Mouse (Mus musculus): ENCODE results near the gene Pepd. TPM values are rescaled to one million over a fixed set of nuclear protein-coding genes. Genes with fewer than 3 reads are reported as not detected.

Gene Pepd
- polyA plus RNA-seq, 1 experiment from 2014 or later = 58.4 TPM

DNA sequence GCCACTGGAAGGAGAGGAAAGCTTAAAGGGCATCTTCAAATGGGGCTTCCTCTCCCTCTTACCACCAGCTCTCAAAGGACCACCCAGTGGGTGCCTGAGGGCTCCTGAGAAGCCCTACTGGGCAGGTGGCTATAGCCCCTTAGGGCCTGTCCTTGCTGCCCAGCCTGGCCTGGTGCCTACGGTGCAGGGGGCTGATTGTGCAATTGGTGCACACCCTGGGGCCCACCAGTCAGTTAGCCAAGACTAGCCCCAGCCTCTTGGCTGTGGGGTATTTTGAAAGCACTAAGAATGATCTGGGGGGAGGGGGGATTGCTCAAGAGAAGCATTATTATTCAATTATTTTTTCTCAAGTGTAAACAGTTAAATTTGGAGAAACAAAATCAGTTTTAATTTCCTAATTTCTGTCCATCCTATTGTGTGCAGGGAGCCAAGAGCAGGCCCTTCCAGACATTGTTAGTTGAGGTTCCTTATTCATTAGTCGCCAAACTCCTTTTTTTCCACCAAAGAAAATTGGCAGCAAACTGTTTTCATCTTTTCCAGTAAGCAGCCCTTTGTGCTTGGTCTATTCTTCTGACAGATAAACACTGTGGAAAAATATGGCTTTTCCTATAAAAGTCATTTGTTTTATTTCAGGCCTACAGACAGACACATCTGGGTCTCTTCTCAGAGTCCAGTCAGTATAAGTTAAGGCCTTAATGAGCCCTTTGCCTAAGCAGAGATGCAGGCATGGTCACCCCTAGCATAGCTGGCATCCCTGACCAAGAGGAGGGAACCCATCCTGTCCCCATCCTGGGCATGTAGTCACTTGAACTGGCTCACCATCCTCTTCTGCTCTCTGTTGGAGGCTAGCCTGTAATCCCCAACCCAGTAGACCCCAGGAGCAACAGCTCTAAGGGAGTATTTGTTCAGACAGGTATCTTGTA lies 129.4 kb downstream of the Pepd start:
- Histone ChIP-seq H3K27ac (ENCODE audit: low read depth, low read length) (no peak overlapping the region), H3K4me1 (replicated peaks; ENCODE audit: control insufficient read depth, insufficient read depth, low read length) (no peaks in the 10 kb centered on the region), H3K36me3 (ENCODE audit: control insufficient read depth, insufficient read depth, low read length) (peaks cover 6% of the 10 kb centered on the region; the same call in 1 of the 2 replicates), H3K9me3 (ENCODE audit: control insufficient read depth, low read length) (no peaks in the 10 kb centered on the region), H3K4me2 (ENCODE audit: low read depth, low read length, severe bottlenecking) (no peak overlapping the region), H3K27me3 (ENCODE audit: control insufficient read depth, insufficient read depth, low read length) (no peaks in the 10 kb centered on the region), H3K4me3 (ENCODE audit: low read depth, low read length) (no peak overlapping the region), H3K9ac (ENCODE audit: low read length) (no peak overlapping the region)
- DNase-seq (ENCODE audit: low spot score) (no peak), ATAC-seq (replicated peaks; ENCODE audit: low FRiP score) (no peak)
- 66% methylated on average over 2 of the region's 2 CpGs for WGBS

DNA sequence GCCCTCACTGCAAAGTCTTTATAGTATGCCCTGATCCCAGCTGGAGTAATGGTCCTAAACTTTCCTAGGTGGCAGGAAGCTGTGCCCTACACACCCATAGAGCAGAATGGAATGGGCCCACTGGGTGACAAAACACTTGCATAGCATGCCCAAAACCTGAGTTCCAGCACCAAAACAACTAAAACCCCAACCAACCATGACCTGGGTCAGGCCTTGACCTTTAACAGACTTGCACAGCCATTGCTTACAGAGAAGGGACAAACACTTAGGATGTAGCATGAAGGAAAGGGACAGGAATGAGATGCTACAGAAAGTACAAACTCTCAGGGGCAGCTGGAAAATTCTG lies 130.0 kb downstream of the Pepd start:
- Histone ChIP-seq H3K27ac (ENCODE audit: low read depth, low read length) (no peak overlapping the region), H3K27me3 (ENCODE audit: control insufficient read depth, insufficient read depth, low read length) (no peaks in the 10 kb centered on the region), H3K4me2 (ENCODE audit: low read depth, low read length, severe bottlenecking) (no peak overlapping the region), H3K4me3 (ENCODE audit: low read depth, low read length) (no peak overlapping the region), H3K4me1 (replicated peaks; ENCODE audit: control insufficient read depth, insufficient read depth, low read length) (no peaks in the 10 kb centered on the region), H3K9ac (ENCODE audit: low read length) (no peak overlapping the region), H3K36me3 (ENCODE audit: control insufficient read depth, insufficient read depth, low read length) (peaks cover 6% of the 10 kb centered on the region; the same call in 1 of the 2 replicates), H3K9me3 (ENCODE audit: control insufficient read depth, low read length) (no peaks in the 10 kb centered on the region)
- no peak for DNase-seq (ENCODE audit: low spot score)
- no peak for ATAC-seq (replicated peaks; ENCODE audit: low FRiP score)

- WGBS = 82% methylated on average over 5 of the region's 5 CpGs
- H3K9me3 ChIP-seq (ENCODE audit: control insufficient read depth, low read length) = no peaks in the 10 kb centered on the region
- H3K9ac ChIP-seq (ENCODE audit: low read length) = no peak overlapping the region
- no peaks in the 10 kb centered on the region for H3K27me3 ChIP-seq (ENCODE audit: control insufficient read depth, insufficient read depth, low read length)
- H3K4me3 ChIP-seq (ENCODE audit: low read depth, low read length) = no peak overlapping the region
- no peaks in the 10 kb centered on the region for H3K4me1 ChIP-seq (replicated peaks; ENCODE audit: control insufficient read depth, insufficient read depth, low read length)
- H3K4me2 ChIP-seq (ENCODE audit: low read depth, low read length, severe bottlenecking) = no peak overlapping the region
- DNase-seq (ENCODE audit: low spot score) (no peak), ATAC-seq (replicated peaks; ENCODE audit: low FRiP score) (no peak)
- peaks cover 6% of the 10 kb centered on the region; the same call in 1 of the 2 replicates for H3K36me3 ChIP-seq (ENCODE audit: control insufficient read depth, insufficient read depth, low read length)
- H3K27ac ChIP-seq (ENCODE audit: low read depth, low read length) = no peak overlapping the region
Measured at GRCm38 (mm10) chr7:35042759-35043217, 130.6 kb downstream of the Pepd start.

- H3K27me3 ChIP-seq (ENCODE audit: control insufficient read depth, insufficient read depth, low read length) = no peaks in the 10 kb centered on the region
- no peak overlapping the region for H3K27ac ChIP-seq (ENCODE audit: low read depth, low read length)
- WGBS = 93% methylated on average over 10 of the region's 10 CpGs
- H3K4me1 ChIP-seq (replicated peaks; ENCODE audit: control insufficient read depth, insufficient read depth, low read length) = no peaks in the 10 kb centered on the region
- DNase-seq (ENCODE audit: low spot score) (no peak), ATAC-seq (replicated peaks; ENCODE audit: low FRiP score) (no peak)
- H3K4me2 ChIP-seq (ENCODE audit: low read depth, low read length, severe bottlenecking) = no peak overlapping the region
- H3K9me3 ChIP-seq (ENCODE audit: control insufficient read depth, low read length) = no peaks in the 10 kb centered on the region
- H3K4me3 ChIP-seq (ENCODE audit: low read depth, low read length) = no peak overlapping the region
- H3K9ac ChIP-seq (ENCODE audit: low read length) = no peak overlapping the region
- peaks cover 6% of the 10 kb centered on the region; the same call in 1 of the 2 replicates for H3K36me3 ChIP-seq (ENCODE audit: control insufficient read depth, insufficient read depth, low read length)
Measured at GRCm38 (mm10) chr7:35043266-35043817, 131.2 kb downstream of the Pepd start.

- Histone ChIP-seq H3K4me3 (ENCODE audit: low read depth, low read length) (no peak overlapping the region), H3K9me3 (ENCODE audit: control insufficient read depth, low read length) (no peaks in the 10 kb centered on the region), H3K9ac (ENCODE audit: low read length) (no peak overlapping the region), H3K4me2 (ENCODE audit: low read depth, low read length, severe bottlenecking) (no peak overlapping the region), H3K4me1 (replicated peaks; ENCODE audit: control insufficient read depth, insufficient read depth, low read length) (no peaks in the 10 kb centered on the region), H3K27me3 (ENCODE audit: control insufficient read depth, insufficient read depth, low read length) (no peaks in the 10 kb centered on the region), H3K36me3 (ENCODE audit: control insufficient read depth, insufficient read depth, low read length) (peaks cover 6% of the 10 kb centered on the region; the same call in 1 of the 2 replicates), H3K27ac (ENCODE audit: low read depth, low read length) (no peak overlapping the region)
- DNase-seq (ENCODE audit: low spot score) (no peak), ATAC-seq (replicated peaks; ENCODE audit: low FRiP score) (no peak)
- WGBS = 89% methylated on average over 2 of the region's 2 CpGs
Measured at GRCm38 (mm10) chr7:35044719-35045118, 132.5 kb downstream of the Pepd start.

GRCm38 (mm10) chr7:35046091-35046490 lies 133.9 kb downstream of the Pepd start:
- no peak overlapping the region for H3K4me2 ChIP-seq (ENCODE audit: low read depth, low read length, severe bottlenecking)
- H3K36me3 ChIP-seq (ENCODE audit: control insufficient read depth, insufficient read depth, low read length) = peaks cover 6% of the 10 kb centered on the region; the same call in 1 of the 2 replicates
- WGBS = 96% methylated on average over 4 of the region's 4 CpGs
- H3K27me3 ChIP-seq (ENCODE audit: control insufficient read depth, insufficient read depth, low read length) = no peaks in the 10 kb centered on the region
- ATAC-seq (replicated peaks; ENCODE audit: low FRiP score) (no peak), DNase-seq (ENCODE audit: low spot score) (no peak)
- H3K4me3 ChIP-seq (ENCODE audit: low read depth, low read length) = no peak overlapping the region
- no peaks in the 10 kb centered on the region for H3K9me3 ChIP-seq (ENCODE audit: control insufficient read depth, low read length)
- H3K27ac ChIP-seq (ENCODE audit: low read depth, low read length) = no peak overlapping the region
- no peaks in the 10 kb centered on the region for H3K4me1 ChIP-seq (replicated peaks; ENCODE audit: control insufficient read depth, insufficient read depth, low read length)
- H3K9ac ChIP-seq (ENCODE audit: low read length) = no peak overlapping the region

DNA sequence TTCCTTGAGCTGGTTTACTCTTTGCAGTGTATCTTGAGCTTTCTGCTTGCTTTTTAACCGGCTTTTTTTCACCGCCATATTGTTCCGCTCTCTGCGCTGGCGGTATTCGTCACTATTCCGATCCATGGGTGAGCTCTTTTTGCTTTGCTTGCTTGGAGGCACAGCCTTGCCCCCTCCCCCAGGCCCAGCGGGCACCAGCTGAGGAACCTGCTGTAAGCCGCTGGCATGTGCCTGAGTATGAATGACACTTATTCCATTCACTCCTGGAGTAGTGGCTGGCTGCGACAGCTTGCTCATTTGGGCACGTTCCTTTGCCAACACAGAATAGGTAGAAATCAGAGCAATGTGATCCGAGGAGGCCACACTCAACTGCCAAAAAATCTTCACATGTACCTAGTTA lies 138.4 kb downstream of the Pepd start:
- no peak for ATAC-seq (replicated peaks; ENCODE audit: low FRiP score)
- 94% methylated on average over 12 of the region's 12 CpGs for WGBS

DNA sequence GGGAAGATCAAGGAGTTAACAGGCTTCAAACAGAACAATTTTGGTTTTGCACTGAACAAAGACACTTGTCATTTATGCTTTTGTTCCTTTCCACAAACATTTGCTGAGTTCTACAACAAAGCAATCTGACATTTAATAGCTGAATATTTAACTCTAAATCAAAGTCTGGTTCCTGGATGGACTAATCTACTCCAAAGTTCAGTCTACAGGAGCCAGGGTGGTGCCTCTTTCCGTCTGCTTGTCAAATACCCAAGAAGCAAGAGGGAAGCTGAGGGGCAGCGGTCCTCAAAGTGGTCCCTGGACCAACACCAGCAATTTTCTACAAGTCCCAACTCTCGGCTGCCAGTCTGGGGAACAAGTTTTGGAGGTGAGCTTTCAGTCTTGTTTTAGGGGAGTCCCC lies 141.0 kb downstream of the Pepd start:
- 86% methylated on average over 3 of the region's 3 CpGs for WGBS
- H3K4me2 ChIP-seq (ENCODE audit: low read depth, low read length, severe bottlenecking) = no peak overlapping the region
- no peak overlapping the region for H3K27ac ChIP-seq (ENCODE audit: low read depth, low read length)
- H3K9me3 ChIP-seq (ENCODE audit: control insufficient read depth, low read length) = no peaks in the 10 kb centered on the region
- no peak overlapping the region for H3K4me3 ChIP-seq (ENCODE audit: low read depth, low read length)
- no peaks in the 10 kb centered on the region; the same call in 1 of the 2 replicates for H3K36me3 ChIP-seq (ENCODE audit: control insufficient read depth, insufficient read depth, low read length)
- no peak for DNase-seq (ENCODE audit: low spot score)
- no peaks in the 10 kb centered on the region for H3K27me3 ChIP-seq (ENCODE audit: control insufficient read depth, insufficient read depth, low read length)
- no peak overlapping the region for H3K9ac ChIP-seq (ENCODE audit: low read length)
- peaks cover 7% of the 10 kb centered on the region; the same call in 1 of the 2 replicates for H3K4me1 ChIP-seq (replicated peaks; ENCODE audit: control insufficient read depth, insufficient read depth, low read length)
- no peak for ATAC-seq (replicated peaks; ENCODE audit: low FRiP score)

More for the DNA sequence above, 138.4 kb downstream of the Pepd start:
- Histone ChIP-seq H3K27ac (ENCODE audit: low read depth, low read length) (no peak overlapping the region), H3K36me3 (ENCODE audit: control insufficient read depth, insufficient read depth, low read length) (no peaks in the 10 kb centered on the region; the same call in 1 of the 2 replicates), H3K27me3 (ENCODE audit: control insufficient read depth, insufficient read depth, low read length) (no peaks in the 10 kb centered on the region), H3K9ac (ENCODE audit: low read length) (no peak overlapping the region), H3K4me2 (ENCODE audit: low read depth, low read length, severe bottlenecking) (no peak overlapping the region), H3K9me3 (ENCODE audit: control insufficient read depth, low read length) (no peaks in the 10 kb centered on the region), H3K4me1 (replicated peaks; ENCODE audit: control insufficient read depth, insufficient read depth, low read length) (peaks cover 4% of the 10 kb centered on the region; the same call in 1 of the 2 replicates), H3K4me3 (ENCODE audit: low read depth, low read length) (no peak overlapping the region)
- no peak for DNase-seq (ENCODE audit: low spot score)
